Mouse (Mus musculus): ENCODE measurements around the gene Il3ra. TPM values are rescaled to one million over a fixed set of nuclear protein-coding genes. Genes with fewer than 3 reads are reported as not detected.

The Il3ra gene
- polyA plus RNA-seq, 1 experiment from 2014 or later, result 5.0 TPM

Other genes with a start within 250 kb of the Il3ra start
- gene Psmd6, start 225.3 kb upstream of the Il3ra start, polyA plus RNA-seq (2016; fragmentation: Nextera tagmentation; extraction: Ambion mirVana), result 237 and 269 TPM in 2 replicates
- not detected in 2 replicates for gene Olfr720, start 159.4 kb upstream of the Il3ra start, polyA plus RNA-seq (2016; fragmentation: Nextera tagmentation; extraction: Ambion mirVana)
- not detected in 2 replicates for gene Olfr31, start 23.4 kb upstream of the Il3ra start, polyA plus RNA-seq (2016; fragmentation: Nextera tagmentation; extraction: Ambion mirVana)
- not detected in 2 replicates for gene Olfr721-ps1, start 55.0 kb downstream of the Il3ra start, polyA plus RNA-seq (2016; fragmentation: Nextera tagmentation; extraction: Ambion mirVana)

Data from heart, embryonic 10.5 days (tissue).